In genomic region chr13:41358480-41359180, GRCm38 (mm10) we compare ENCODE assay signal across 8 mouse cellular contexts.
DNase-seq lines count a peak whose midpoint lies in the region; ATAC-seq lines count a peak whose summit lies in the region.

No protein-coding gene starts in this region.

- peak overlapping the region; percentile 92 for H3K27ac ChIP-seq in hindbrain, embryonic 14.5 days

- no peaks in the 10 kb centered on the region for H3K36me3 ChIP-seq in hindbrain, embryonic 14.5 days (replicated peaks; ENCODE audit: control insufficient read depth, insufficient read depth)

- peaks cover 24% of the 10 kb centered on the region for H3K4me1 ChIP-seq in hindbrain, embryonic 14.5 days (replicated peaks; ENCODE audit: control insufficient read depth, insufficient read depth, low read length)

- peak; percentile 98 for ATAC-seq in hindbrain, embryonic 14.5 days (ENCODE audit: low FRiP score)

- no peaks in the 10 kb centered on the region for H3K27me3 ChIP-seq in hindbrain, embryonic 14.5 days (ENCODE audit: control insufficient read depth, insufficient read depth, low read length)

- under 1% methylated on average over 42 of the region's 42 CpGs for WGBS in hindbrain, embryonic 14.5 days

- no peaks in the 10 kb centered on the region for H3K9me3 ChIP-seq in hindbrain, embryonic 14.5 days (ENCODE audit: control insufficient read depth, low read length)

- peak overlapping the region; percentile 64 for H3K4me3 ChIP-seq in hindbrain, embryonic 14.5 days (replicated peaks; ENCODE audit: low read length)

- peak overlapping the region; percentile 73 for H3K9ac ChIP-seq in hindbrain, embryonic 14.5 days

- peak; percentile 93 for DNase-seq in T-cell, adult 2 months (ENCODE audit: low spot score)
- peak; percentile 90 to 94 for DNase-seq in cerebellum, postnatal 25 days
- peak; percentile 82 to 90 for DNase-seq in frontal cortex, postnatal 25 days (ENCODE audit: low spot score in 2 of 2)
- DNase-seq in hindbrain, embryonic 14.5 days (ENCODE audit: low spot score) = peak; percentile 94
- peak; percentile 92 for DNase-seq in layer of hippocampus, postnatal 36 days
- peak; percentile 96 for DNase-seq in lung, postnatal 25 days (ENCODE audit: low spot score)
- peak; percentile 67 for DNase-seq in retina, adult 2 months (ENCODE audit: low read depth, low spot score)
- DNase-seq in thymus, postnatal 25 days = peak; percentile 93

- H3K4me2 ChIP-seq in hindbrain, embryonic 14.5 days (replicated peaks) = peak overlapping the region; percentile 81

Comparison
In these comparisons a context has a peak if more than half of its experiments do, and no peak if none do; other contexts are left out.
1. Peak in every context shown above with its lines: DNase-seq, ATAC-seq, H3K4me3 ChIP-seq and H3K27ac ChIP-seq.